Mouse (Mus musculus) hindbrain, embryonic 14.5 days (tissue): Measurements from ENCODE around the gene Acot13. TPM values are rescaled to one million over a fixed set of nuclear protein-coding genes. Genes with fewer than 3 reads are reported as not detected.

Experiments used
- ATAC-seq: fragments of 200-750 bp; cut with Nextera tagmentation; 2 replicates; pipeline ENCODE4 v1.8.0; 2017; ENCODE audit warnings: moderate number of reproducible peaks, mild to moderate bottlenecking, moderate TSS enrichment, moderate library complexity; ENCODE audit not compliant: low FRiP score
- DNase-seq: peaks from one replicate; pipeline ENCODE4 v3.0.0-alpha.2; 2015; ENCODE audit warnings: low spot score
- H3K27ac ChIP-seq: fragments of 300-500 bp; sonication (generic); 2 replicates; pipeline ENCODE4 v1.5.1; 2014; ENCODE audit warnings: mild to moderate bottlenecking, moderate library complexity
- H3K27me3 ChIP-seq: fragments of 300-500 bp; sonication (generic); 2 replicates; pipeline ENCODE4 v1.6.1; 2014; ENCODE audit warnings: mild to moderate bottlenecking, low read length, mixed read lengths; ENCODE audit not compliant: control insufficient read depth, insufficient read depth
- H3K36me3 ChIP-seq: fragments of 300-500 bp; sonication (generic); replicated peaks from 2 replicates; pipeline ENCODE4 v1.6.1; 2014; ENCODE audit not compliant: control insufficient read depth, insufficient read depth
- H3K4me1 ChIP-seq: fragments of 300-500 bp; sonication (generic); replicated peaks from 2 replicates; pipeline ENCODE4 v1.6.1; 2014; ENCODE audit warnings: antibody characterized with exemption, low read length, mixed read lengths; ENCODE audit not compliant: control insufficient read depth, insufficient read depth
- H3K4me2 ChIP-seq: fragments of 300-500 bp; sonication (generic); replicated peaks from 2 replicates; pipeline ENCODE4 v1.6.1; 2014; ENCODE audit warnings: mild to moderate bottlenecking, moderate library complexity
- H3K4me3 ChIP-seq: fragments of 300-500 bp; sonication (generic); replicated peaks from 2 replicates; pipeline ENCODE4 v1.5.1; 2014; ENCODE audit warnings: mild to moderate bottlenecking, low read length
- H3K9ac ChIP-seq: fragments of 300-500 bp; sonication (generic); 2 replicates; pipeline ENCODE4 v1.6.1; 2014
- H3K9me3 ChIP-seq: fragments of 300-500 bp; sonication (generic); 2 replicates; pipeline ENCODE4 v1.6.1; 2016; ENCODE audit warnings: low read length; ENCODE audit not compliant: control insufficient read depth
- WGBS: fragments of 180-500 bp; shearing (Covaris S2); extraction: QIAGEN DNeasy Blood & Tissue Kit; methylation state at CpG from one replicate; pipeline ENCODE4 v1.1.7; 2014; 5-methylcytosine and 5-hydroxymethylcytosine counted together
- polyA plus RNA-seq: library from polyadenylated mRNA; unstranded; fragments of >200 nt; fragmentation: Nextera tagmentation; extraction: Ambion mirVana; gene quantifications from 2 replicates; pipeline ENCODE4 v1.2.1, GENCODE M21; 2014

Gene Acot13
- 55.6 and 59.9 TPM in 2 replicates for polyA plus RNA-seq

DNA sequence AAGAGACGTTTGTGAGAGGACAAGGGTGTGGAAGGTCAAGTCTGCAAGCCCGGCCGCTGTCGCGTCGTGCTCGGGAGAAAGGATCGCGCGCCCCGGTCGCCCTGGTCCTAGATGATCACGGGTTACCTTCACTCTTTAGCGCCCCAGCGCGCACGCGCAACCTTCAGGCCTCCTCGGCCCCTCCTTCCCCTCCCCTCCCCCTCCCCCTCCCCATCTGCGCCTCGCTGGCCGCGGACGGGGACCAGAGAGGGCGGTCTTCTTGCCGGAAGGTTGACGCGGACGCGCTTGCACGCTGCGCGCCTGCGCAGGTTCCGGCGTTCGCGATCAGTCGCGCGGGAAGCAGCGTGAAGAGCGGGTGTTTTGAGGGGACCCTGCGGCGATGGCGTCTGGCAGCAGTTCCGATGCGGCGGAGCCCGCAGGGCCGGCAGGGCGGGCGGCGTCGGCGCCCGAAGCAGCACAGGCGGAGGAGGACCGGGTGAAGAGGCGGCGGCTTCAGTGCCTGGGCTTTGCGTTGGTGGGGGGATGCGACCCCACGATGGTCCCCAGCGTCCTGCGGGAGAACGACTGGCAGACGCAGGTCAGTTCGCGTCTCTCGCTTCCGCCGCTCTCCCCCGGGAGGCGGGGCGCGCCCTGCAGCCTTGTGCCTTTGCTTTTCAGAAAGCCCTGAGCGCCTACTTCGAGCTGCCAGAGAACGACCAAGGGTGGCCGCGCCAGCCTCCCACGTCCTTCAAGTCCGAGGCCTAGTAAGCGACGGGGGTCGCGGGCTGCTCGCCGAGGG lies at the start of gene Acot13, which contains the start of gene Tdp2:
Gene Acot13, minus strand, starts transcription at position 188 of the 778 bp plus-strand sequence.
Gene Tdp2, plus strand, starts transcription at position 327 of the 778 bp plus-strand sequence.
- peak within 1 kb of the TSS; percentile 77 for H3K4me3 ChIP-seq
- H3K4me1 ChIP-seq, result peaks cover 27% of the 10 kb centered on the region
- no peaks in the 10 kb centered on the region for H3K27me3 ChIP-seq
- no peaks in the 10 kb centered on the region for H3K9me3 ChIP-seq
- peak within 1 kb of the TSS; percentile 83 for H3K27ac ChIP-seq
- peak; percentile 97 for ATAC-seq
- H3K9ac ChIP-seq, result peak within 1 kb of the TSS; percentile 83
- peak within 1 kb of the TSS; percentile 73 for H3K4me2 ChIP-seq
- no peaks in the 10 kb centered on the region for H3K36me3 ChIP-seq
- peak; percentile 96 for DNase-seq
- WGBS, result under 1% methylated on average over 90 of the region's 90 CpGs

DNA sequence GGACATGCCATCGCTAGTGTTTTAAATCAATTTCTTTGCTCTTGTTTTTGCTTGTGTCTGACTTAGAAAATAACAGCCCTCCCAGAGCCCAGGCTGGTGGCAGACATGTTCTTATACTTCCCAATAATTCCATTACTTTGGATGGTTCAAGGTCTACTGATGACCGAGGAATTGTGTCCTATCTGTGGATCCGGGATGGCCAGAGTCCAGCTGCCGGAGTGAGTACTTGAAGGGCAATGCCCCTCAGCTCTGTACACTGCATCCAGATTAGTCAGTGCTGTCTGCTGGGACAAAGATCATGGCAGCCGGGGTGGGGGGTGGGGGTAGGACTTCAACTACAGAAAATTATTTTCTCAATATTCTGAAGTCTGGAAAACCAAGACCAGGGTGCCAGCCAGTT lies 49.4 kb upstream of the Acot13 start:
- 92% methylated on average over 5 of the region's 5 CpGs for WGBS

DNA sequence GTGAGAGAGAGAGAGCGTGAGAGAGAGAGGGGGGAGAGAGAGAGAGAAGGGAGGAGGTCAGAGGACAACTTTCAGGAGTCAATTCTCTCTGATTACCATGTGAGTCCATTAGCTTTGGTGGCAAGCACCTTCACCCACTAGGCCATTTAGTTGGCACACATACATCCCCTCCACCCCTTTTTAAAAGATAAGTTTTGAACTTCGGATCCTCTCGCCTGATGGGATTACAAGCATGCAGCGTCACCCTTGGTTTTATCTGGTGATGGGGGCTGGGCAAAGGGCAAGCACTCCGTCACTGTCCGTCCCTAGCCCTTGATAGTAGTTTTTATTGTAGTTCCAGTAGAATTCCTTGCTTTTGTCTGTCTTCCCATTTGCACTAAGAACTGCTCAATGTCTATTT lies 48.9 kb upstream of the Acot13 start:
- no peaks in the 10 kb centered on the region for H3K4me1 ChIP-seq
- H3K9me3 ChIP-seq, result 0 out of 2 replicates have a peak, but pooled peaks cover 6% of the 10 kb centered on the region
- 86% methylated on average over 6 of the region's 6 CpGs for WGBS
- H3K27me3 ChIP-seq, result no peaks in the 10 kb centered on the region
- ATAC-seq (no peak), DNase-seq (no peak)
- H3K36me3 ChIP-seq, result peaks cover 8% of the 10 kb centered on the region; the same call in 1 of the 2 replicates
- no peak overlapping the region for H3K9ac ChIP-seq
- H3K27ac ChIP-seq, result no peak overlapping the region
- no peak overlapping the region for H3K4me2 ChIP-seq
- H3K4me3 ChIP-seq, result no peak overlapping the region

More for the DNA sequence above, 49.4 kb upstream of the Acot13 start:
- H3K9ac ChIP-seq, result no peak overlapping the region
- H3K27ac ChIP-seq, result no peak overlapping the region
- no peak for ATAC-seq
- H3K9me3 ChIP-seq, result 0 out of 2 replicates have a peak, but pooled peaks cover 6% of the 10 kb centered on the region
- H3K4me2 ChIP-seq, result no peak overlapping the region
- no peaks in the 10 kb centered on the region for H3K27me3 ChIP-seq
- no peaks in the 10 kb centered on the region for H3K4me1 ChIP-seq
- peaks cover 10% of the 10 kb centered on the region for H3K36me3 ChIP-seq
- no peak overlapping the region for H3K4me3 ChIP-seq
- no peak for DNase-seq

DNA sequence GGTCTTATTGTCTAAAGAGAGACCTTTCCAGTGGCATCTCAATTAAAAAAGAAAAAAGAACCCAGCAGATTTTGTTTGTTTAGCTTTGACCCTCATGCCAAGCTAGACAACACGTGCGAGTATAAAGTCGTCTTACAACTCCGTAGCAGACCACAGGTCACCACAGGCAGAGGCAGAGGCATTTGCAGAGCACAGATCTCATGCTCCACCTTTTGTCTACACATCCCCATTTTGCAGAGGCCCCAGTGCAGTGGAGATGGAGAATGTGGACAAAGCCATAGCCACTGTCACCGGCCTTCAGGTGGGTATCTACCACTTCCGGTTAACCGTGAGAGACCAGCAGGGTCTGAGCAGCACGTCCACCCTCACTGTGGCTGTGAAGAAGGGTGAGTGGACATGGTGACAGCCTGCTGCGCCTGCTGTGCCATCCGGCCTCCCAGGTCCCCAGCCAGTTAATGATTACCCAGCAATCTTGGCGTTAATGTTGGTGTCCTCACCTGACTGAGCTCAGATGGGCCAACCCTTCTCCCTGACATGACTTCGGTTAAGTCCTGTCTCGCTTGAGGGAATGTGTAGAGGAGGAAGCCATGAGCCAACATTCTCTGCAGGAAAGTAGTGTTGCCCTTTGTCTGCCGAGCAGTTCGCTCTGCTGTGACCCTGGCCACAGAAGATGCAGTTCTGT lies 48.2 kb upstream of the Acot13 start:
- Histone ChIP-seq H3K9me3 (0 out of 2 replicates have a peak, but pooled peaks cover 4% of the 10 kb centered on the region), H3K4me2 (no peak overlapping the region), H3K4me1 (no peaks in the 10 kb centered on the region), H3K9ac (no peak overlapping the region), H3K36me3 (peaks cover 6% of the 10 kb centered on the region; the same call in 1 of the 2 replicates), H3K27me3 (no peaks in the 10 kb centered on the region), H3K4me3 (no peak overlapping the region), H3K27ac (no peak overlapping the region)
- ATAC-seq, result no peak
- 85% methylated on average over 15 of the region's 15 CpGs for WGBS
- DNase-seq, result no peak

DNA sequence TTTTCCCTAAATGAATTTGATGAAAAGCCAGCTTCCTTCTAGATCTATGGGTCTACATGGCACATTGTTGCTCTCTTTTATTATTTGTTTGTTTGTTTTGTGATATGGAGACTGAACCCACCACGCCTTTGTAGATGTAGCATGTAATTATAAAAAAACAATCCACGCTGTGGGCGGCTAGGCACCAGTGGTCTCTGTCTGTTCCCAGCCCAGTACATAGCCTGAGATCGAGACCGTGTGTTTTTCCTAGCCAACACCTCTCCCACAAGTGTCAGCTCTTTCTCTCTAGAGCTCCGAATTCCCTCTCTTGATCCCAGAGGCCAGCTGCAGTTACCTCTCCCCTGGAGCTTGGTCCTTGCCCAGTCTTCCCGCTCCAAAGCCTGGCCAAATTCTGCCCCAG lies 36.9 kb upstream of the Acot13 start:
- H3K4me2 ChIP-seq, result no peak overlapping the region
- H3K9ac ChIP-seq, result no peak overlapping the region
- no peaks in the 10 kb centered on the region for H3K9me3 ChIP-seq
- 90% methylated on average over 7 of the region's 7 CpGs for WGBS
- no peak overlapping the region for H3K27ac ChIP-seq
- no peak for ATAC-seq
- H3K4me1 ChIP-seq, result no peaks in the 10 kb centered on the region
- no peaks in the 10 kb centered on the region for H3K36me3 ChIP-seq
- H3K4me3 ChIP-seq, result no peak overlapping the region
- no peaks in the 10 kb centered on the region for H3K27me3 ChIP-seq
- DNase-seq, result no peak

DNA sequence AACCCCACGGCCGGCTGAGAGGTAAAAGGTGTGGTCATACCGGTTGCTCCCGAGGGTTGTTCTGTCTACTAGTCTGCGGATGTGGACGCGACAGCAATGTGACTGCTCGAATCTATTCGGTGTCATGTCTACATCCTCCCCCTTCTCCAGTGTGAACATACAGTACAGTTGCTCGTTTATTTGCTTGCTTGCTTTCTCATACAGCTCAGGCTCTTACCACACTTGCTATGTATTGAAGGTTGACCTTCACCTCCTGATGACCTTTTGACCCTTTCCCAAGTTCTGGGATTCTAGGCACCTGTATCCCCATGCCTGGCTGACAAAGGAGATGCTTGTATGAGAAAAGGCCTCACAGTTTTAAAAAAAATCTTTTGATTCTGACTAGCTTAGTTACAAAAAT lies 36.4 kb upstream of the Acot13 start:
- H3K9ac ChIP-seq, result no peak overlapping the region
- H3K4me2 ChIP-seq, result no peak overlapping the region
- no peak overlapping the region for H3K4me3 ChIP-seq
- no peaks in the 10 kb centered on the region for H3K4me1 ChIP-seq
- DNase-seq, result no peak
- no peaks in the 10 kb centered on the region for H3K36me3 ChIP-seq
- no peak for ATAC-seq
- no peaks in the 10 kb centered on the region for H3K9me3 ChIP-seq
- 96% methylated on average over 10 of the region's 10 CpGs for WGBS
- H3K27ac ChIP-seq, result no peak overlapping the region
- no peaks in the 10 kb centered on the region for H3K27me3 ChIP-seq

DNA sequence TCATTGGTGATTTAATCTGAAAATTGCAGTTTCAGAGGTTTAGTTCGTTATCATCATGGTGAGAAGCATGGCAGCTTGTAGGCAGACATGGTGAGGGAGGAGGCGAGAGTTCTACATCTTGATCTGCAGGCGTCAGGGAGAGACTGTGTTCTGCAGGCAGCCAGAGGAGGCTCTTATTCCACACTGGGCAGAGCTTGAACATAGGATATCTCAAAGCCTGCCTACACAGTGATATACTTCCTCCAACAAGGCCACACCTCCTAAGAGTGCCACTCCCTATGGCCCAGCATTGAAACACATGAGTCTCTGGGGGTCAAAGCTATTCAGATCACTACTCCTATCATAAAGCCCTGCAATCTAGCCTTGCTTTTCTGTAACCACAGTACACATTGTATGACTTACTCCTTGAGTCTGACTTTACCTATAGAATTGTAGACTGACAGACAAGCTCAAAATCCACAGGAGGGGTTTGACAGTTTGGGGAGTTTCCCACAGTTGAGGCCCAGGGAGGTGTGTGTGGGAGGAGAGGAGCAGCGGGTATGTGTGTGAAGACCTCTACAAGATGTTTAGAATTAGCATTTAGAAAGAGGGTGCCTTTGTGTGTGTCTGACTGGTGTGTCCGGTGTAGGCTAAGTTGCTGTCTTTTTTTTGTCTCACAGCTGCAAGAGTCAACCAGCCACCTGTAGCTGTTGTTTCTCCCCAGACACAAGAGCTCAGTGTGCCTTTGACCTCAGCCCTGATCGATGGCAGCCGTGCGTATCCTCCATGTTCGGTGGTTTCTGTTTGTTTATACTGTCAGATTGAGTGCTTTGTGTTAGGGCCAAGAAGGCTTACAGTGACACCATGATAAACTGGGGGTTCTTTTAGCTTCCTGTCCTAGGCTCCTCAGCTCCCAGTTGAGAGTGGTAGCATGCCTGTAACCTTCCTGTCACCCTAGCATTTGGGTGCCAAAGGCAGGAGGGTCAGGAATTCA lies 35.4 kb upstream of the Acot13 start:
- Histone ChIP-seq H3K4me3 (no peak overlapping the region), H3K27me3 (no peaks in the 10 kb centered on the region), H3K4me2 (no peak overlapping the region), H3K27ac (no peak overlapping the region), H3K4me1 (no peaks in the 10 kb centered on the region), H3K36me3 (no peaks in the 10 kb centered on the region), H3K9ac (no peak overlapping the region), H3K9me3 (no peaks in the 10 kb centered on the region)
- DNase-seq (no peak), ATAC-seq (no peak)
- 61% methylated on average over 9 of the region's 9 CpGs for WGBS

DNA sequence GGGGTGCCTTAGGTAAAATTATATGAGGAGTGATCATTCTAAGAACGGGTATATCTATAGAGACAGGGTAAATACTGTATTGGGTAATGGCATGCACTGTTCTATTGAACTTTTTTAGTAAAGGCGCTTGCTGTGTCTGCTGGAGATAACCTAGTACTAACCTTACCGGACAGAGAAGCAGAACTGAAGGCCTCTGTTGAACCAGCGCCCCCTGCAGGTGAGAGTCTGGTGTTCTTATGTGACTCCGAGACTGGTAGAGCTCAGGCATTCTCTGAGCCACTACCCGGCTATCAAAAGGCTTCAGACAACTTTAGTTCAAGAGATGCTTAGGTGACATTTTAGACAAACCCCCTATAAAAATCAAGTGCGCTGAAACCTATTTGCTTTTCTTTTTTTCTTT lies 31.2 kb upstream of the Acot13 start:
- Histone ChIP-seq H3K27me3 (no peaks in the 10 kb centered on the region), H3K4me1 (no peaks in the 10 kb centered on the region), H3K4me3 (no peak overlapping the region), H3K36me3 (0 out of 2 replicates have a peak, but pooled peaks cover under 1% of the 10 kb centered on the region), H3K27ac (no peak overlapping the region), H3K9me3 (no peaks in the 10 kb centered on the region), H3K9ac (no peak overlapping the region), H3K4me2 (no peak overlapping the region)
- WGBS, result 67% methylated on average over 7 of the region's 7 CpGs
- ATAC-seq (no peak), DNase-seq (no peak)
